Mouse (Mus musculus): ENCODE results near the gene Cd4.

GRCm38 (mm10) chr6:124820891-124821290, 67.1 kb downstream of the Cd4 start:
- TF ChIP-seq CTCF (IDR thresholded peaks at IDR 0.05; ENCODE audit: control insufficient read depth, insufficient read depth, insufficient read length) = no peak
- TF ChIP-seq MYOD1 (IDR thresholded peaks at IDR 0.05; ENCODE audit: control insufficient read depth, insufficient read length, low read depth) = no peak
- TF ChIP-seq MAX (IDR thresholded peaks at IDR 0.05) = no peak
- no peak for TF ChIP-seq FOSL1 (IDR thresholded peaks at IDR 0.05; ENCODE audit: insufficient read depth, low read length, poor library complexity, severe bottlenecking)
- no peak for TF ChIP-seq CEBPB (IDR thresholded peaks at IDR 0.05; ENCODE audit: low read depth)
